Mouse (Mus musculus): ENCODE measurements at regions not wholly inside any gene's neighbourhood (a gene's known extent, or its start where the extent isn't known, plus 50 kb on each side); places are given as distances from the start of the nearest gene placed in this dataset.
A peak's percentile ranks its signal among the peaks of the same experiment; 100 is the strongest.

GRCm38 (mm10) chr14:24081911-24082558 lies 67.7 kb upstream of the Kcnma1 start:
- peak in 1 of 2 experiments; percentile 52 for DNase-seq (ENCODE audit: low spot score in 2 of 2)

DNA sequence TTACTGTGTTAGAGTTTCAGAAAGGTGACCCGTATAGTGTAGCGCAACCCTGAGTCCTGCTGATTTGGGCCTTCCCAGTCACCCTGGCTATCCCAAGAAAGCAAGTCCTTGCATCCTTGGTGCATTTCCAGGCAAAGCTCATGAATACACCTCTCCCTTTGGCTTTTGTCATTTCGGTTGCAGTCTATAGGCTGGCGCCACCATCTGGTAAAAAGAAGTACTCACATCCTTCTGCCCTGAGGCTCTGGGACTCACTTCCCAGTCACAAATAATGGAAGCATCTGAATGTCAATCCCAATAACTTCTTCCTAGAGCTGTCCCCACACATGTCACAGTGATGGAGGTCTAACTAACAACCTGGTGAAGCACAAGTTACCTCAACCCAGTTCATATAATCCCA lies 54.4 kb upstream of the Kcnma1 start:
- peak in 1 of 2 experiments; percentile 36 for DNase-seq (ENCODE audit: low spot score in 2 of 2)

DNA sequence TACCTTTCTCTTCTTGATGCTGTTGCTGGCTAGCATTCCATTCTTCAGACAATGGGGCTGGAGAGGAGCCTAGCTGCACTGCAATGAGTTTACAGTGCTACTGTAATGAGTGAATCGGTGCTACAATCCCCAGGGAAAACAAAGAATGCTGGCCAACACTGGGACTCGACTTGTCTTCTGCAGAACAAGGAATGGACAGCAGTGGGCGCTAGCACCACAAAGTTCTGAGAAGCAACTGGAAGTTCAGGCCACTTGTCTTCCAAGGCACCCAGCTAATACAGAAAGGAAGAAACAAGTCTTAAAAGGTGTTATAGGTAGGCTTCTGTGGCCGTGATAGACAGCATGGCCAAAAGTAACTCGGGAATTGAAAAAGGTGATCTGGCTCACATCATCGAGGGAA lies 53.4 kb upstream of the Kcnma1 start:
- DNase-seq (ENCODE audit: low spot score in 2 of 2), result peak in 1 of 2 experiments; percentile 79

DNA sequence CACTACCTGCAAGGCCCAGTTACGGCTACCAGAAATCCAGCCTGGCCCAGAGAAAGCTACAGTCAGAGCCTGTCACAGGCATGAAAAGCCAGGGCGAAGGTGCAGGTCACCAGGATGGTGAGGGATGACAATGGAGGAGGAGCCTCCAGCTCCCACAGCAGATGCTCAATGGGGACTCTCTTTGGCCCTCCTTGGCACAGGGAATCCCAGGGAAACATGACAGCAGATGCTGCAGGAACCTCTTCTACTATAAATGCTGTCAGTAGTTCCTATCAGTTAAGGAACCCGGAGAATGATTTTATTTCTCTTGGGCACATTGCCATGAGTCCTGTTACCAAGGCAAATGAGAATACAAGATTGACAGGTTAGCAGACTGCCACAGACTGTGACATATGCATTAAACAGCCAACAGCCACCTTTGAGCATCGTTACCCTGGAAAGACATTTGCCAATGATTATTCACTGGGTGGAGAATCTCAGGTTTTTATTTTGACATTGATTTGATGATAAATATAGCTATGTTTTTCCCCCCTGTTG lies 51.0 kb upstream of the Kcnma1 start:
- DNase-seq (ENCODE audit: low spot score in 2 of 2), result no peak
